Mouse (Mus musculus) left cerebral cortex, adult 18-20 months (tissue): Measurements from ENCODE around the gene Tcfl5. TPM values are rescaled to one million over a fixed set of nuclear protein-coding genes. Genes with fewer than 3 reads are reported as not detected.
A peak's percentile ranks its signal among the peaks of the same experiment; 100 is the strongest.

Experiments used
- DNase-seq, 2 experiments: peaks; one replicate each; pipeline ENCODE4 v3.0.0; 2021 to 2022; ENCODE audit warnings: low spot score in 2 of 2, mixed read lengths in 1 of 2
- total RNA-seq, 2 experiments: library from RNA; stranded (reverse); gene quantifications; 2 replicates each; pipeline ENCODE4 v1.2.3; 2021

Gene Tcfl5
- total RNA-seq, 2 experiments from 2014 or later: 0.30 to 0.37 TPM

DNA sequence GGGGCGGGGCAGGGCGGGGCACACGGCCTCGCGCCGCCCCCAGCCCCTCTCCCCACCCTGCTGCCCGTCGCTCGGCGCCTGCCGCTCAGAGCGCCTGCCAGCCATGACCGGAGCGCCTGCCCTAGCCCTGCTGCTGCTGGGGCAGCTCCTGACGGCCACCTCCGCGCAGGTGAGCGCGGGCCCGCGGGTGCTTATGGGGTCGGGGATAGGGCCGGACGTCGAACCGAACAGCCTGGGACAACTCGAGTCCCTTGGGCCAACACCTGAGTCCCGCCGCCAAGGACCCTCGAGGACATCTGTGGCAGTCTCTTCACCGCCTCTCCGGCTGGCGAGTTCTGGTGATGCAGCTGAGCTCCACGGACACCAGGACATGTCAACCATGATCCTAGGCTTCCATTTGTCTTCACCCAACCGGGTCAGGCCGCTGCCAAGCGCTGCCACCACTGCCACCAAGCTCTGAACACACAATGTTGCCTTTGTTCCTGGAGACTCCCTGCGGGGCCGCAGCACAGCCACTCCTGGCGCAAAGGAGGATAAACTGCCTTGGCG lies 44.3 kb downstream of the Tcfl5 start:
- DNase-seq: no peak

DNA sequence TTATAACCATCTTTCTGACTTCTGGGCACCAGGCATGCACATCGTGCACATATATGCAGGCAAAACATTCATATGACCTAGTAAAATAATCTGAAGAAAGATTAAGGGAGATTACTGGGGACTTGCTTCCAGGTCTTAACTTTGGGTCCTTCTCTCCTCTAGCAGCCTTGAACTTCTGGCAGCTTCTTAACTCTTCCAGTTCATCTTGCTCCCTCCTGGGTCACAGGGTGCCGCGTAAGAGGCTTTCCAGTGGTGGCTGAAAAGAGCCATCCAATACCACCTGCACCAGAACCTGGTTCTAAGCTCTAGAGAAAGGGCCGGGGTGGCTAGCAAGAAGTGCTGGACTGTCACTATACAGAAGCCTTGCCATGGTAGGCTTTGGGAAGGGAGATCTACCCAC lies 45.0 kb downstream of the Tcfl5 start, which contains the start of gene Col9a3:
Col9a3 (plus strand) TSS at position 301 of the 400 bp plus-strand sequence.
- DNase-seq: no peak

DNA sequence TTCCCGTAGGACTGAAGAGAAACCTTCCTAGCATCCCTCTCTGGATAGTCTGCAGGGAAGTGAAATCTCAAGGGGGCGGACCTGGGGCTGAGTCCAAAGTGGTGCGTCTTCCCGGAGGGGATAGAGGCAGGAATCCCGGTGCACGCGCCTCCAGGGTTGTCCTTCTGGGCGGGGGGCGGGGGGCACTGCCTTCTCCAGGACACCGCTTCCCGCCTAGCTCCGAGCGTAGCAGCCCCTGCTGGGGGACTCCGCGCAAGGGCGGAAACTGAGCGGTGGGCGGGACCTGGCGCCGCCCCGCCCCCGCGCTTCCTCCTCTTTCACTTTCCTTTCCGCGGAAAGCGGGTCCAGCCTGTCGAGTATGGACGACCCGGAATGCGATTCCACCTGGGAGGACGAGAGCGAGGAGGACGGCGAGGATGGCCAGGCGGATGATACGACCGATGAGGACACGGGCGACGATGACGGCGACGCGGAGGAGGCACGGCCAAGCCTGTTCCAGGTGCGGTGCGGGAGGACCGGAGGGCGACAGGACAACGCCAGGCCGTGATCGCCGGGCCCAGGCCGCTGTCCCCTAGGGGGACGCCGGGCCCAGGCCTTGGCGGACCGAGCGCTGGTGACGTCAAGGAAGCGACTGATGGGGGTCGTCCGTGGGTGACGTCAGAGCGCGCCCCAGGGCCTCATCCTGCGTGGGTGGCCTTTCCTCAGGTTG lies 53.2 kb downstream of the Tcfl5 start, which contains the start of gene Ogfr:
Ogfr (plus strand) TSS at position 123 of the 709 bp plus-strand sequence.
- peak; percentile 75 to 79 for DNase-seq

DNA sequence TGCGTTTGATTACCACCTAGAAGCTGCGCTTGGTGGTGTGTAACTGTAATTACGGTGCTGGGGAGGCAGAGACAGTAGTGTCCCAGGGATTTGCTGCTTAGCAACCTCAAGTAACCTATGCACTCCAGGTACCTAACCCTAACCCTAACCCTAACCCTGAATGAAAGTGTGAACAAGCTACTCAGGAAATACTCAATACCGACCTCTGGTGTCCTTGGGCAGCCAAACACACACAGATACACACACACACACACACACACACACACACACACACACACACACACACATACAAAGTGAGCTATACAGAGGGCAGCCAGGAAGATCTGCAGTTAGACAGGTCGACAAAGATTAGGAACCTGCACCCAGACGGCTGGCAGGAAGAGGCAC lies 53.8 kb downstream of the Tcfl5 start:
- DNase-seq: no peak

DNA sequence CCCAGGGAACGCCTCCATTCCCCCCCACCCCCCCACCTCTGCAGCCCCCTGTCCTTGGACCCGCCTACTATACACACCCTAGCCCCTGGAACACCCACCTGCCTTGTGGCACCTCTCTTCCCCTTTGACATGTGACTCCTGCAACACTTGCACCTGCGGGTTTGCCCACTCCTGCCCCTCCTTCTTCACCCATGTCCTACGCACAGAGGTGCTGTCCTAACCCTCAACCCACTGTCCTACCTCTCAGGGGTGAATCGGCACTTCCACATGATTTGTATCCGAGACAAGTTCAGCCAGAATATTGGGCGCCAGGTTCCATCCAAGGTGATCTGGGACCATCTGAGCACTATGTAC lies 59.4 kb downstream of the Tcfl5 start:
- no peak for DNase-seq

DNA sequence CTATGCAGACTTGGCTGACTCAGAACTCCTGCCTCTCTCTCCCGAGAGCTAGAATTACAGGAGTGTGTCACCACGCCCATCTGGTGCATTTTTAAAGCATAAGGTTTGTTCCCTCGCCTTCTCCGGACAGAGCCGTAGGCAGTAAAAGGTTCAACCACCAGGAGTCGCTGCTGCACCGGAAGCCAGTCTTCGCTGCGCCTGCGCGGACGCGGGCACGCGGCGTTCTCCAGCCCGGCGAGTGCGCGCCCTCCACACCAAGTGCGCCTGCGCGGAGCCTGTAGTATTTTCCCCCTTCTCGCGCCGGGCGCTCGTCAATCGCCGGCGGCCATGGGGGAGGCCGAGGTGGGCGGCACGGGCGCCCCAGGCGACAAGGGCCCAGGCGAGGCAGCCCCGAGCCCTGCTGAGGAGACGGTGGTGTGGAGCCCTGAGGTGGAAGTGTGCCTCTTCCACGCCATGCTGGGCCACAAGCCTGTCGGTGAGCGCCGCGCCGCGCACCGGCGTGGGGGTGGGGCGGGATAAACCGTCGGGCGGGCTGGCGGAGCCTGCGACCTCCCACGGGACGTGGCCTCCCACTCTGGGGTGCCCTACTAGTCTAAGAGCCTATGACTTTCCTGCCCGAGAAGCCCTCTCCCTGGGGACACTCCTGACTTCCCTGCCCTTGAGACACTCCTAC lies 59.9 kb downstream of the Tcfl5 start:
- DNase-seq: peak; percentile 97 to 99

DNA sequence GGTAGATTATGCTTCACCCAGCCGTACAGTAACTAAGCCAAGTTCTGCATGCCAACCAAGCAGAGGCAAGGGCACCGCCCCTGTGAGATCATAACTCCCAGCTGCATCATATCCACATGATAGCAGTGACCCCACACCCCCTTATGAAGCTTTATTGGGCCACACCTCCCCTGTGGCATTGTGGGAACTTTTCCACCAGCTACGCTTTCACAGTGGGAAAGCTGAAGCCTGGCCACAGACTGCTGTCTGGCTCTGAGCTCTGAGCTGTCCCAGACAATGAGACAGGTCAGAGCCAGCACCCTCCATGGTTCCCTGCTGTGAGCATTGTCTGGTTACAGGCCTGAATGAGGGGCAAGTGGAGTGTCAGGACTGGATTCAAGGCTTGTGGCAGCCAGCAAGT lies 61.5 kb downstream of the Tcfl5 start, which contains the start of gene Mrgbp:
Mrgbp (plus strand) TSS at position 303 of the 400 bp plus-strand sequence.
- no peak for DNase-seq

DNA sequence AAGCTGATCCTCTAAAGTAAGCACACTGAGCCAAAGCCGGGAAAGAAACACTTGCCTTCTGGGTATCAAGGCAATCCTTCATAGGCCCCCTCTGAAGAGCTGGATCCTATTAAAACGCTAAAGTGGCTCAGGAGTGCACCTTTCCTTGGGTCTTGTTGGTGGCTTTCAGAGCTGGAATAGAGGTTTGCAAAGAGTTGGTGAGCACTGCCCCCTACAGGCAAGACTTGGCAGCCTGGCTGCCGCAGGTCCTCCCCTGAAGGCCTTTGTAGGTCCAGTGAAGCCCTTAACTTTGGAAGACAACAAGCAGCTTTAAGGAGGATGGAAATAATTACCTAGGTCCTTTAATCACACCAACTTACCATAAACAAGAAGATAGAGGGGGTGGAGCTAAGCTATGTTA lies 63.8 kb downstream of the Tcfl5 start:
- peak; percentile 69 to 86 for DNase-seq

DNA sequence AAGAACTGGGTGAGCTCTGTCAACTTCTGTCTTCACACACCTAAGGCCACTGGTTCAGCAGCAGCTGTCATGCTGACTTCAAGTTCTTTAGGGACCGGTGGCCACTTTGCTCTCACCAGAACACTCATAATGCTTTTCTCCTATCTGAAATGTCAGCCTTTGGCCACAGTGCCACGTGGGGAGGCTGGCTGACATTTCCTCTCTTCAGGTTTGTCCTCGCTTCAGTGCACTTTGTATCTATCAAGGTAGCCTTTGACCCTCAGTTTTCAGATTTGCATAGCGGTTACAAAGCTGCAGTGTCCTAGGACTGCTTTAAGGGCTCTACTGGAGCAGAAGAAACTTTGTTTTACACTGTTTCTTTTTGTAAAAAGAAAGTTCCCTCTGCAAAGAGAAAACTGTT lies 66.0 kb downstream of the Tcfl5 start:
- DNase-seq: no peak

Other genes with a start within 250 kb of the Tcfl5 start
- 1 to 10 TPM; 1.7 to 2.4 TPM for gene Slco4a1, start 186.5 kb downstream of the Tcfl5 start, total RNA-seq
- gene Ntsr1, start 142.7 kb downstream of the Tcfl5 start, total RNA-seq: 1 to 10 TPM; 6.4 to 8.2 TPM
- 10 to 100 TPM; 19.2 to 19.4 TPM for gene Mrgbp, start 61.4 kb downstream of the Tcfl5 start, total RNA-seq
- 10 to 100 TPM; 31.2 to 33.7 TPM for gene Ogfr, start 53.5 kb downstream of the Tcfl5 start, total RNA-seq
- 1 to 10 TPM; 3.5 to 4.4 TPM for gene Col9a3, start 44.9 kb downstream of the Tcfl5 start, total RNA-seq
- gene Dido1, start 67.3 kb upstream of the Tcfl5 start, total RNA-seq: 10 to 100 TPM; 56.2 to 59.1 TPM
- gene Gid8, start 67.4 kb upstream of the Tcfl5 start, total RNA-seq: 10 to 100 TPM; 63.9 to 67.2 TPM
- gene Slc17a9, start 82.6 kb upstream of the Tcfl5 start, total RNA-seq: under 1 TPM; 0.26 to 0.37 TPM
- under 1 TPM in 1 of 2 experiments, not detected in 1; 0.14 TPM for gene Bhlhe23, start 134.2 kb upstream of the Tcfl5 start, total RNA-seq